Mouse (Mus musculus): ENCODE data around the gene Sdk2. TPM values are rescaled to one million over a fixed set of nuclear protein-coding genes. Genes with fewer than 3 reads are reported as not detected.

Gene Sdk2
- polyA plus RNA-seq, 1 experiment from 2014 or later, result 1.1 TPM

GRCm38 (mm10) chr11:113799041-113799447 lies 267.8 kb downstream of the Sdk2 start:
- H3K4me1 ChIP-seq, result peaks cover 70% of the 10 kb centered on the region
- no peaks in the 10 kb centered on the region for H3K9me3 ChIP-seq (replicated peaks)
- H3K4me2 ChIP-seq, result peak overlapping the region; percentile 59
- H3K4me3 ChIP-seq, result peak overlapping the region; percentile 5; the same call in 1 of the 2 replicates
- 0 out of 2 replicates have a peak, but pooled peaks cover 4% of the 10 kb centered on the region for H3K36me3 ChIP-seq
- peak overlapping the region; percentile 65 for H3K27ac ChIP-seq
- peak; percentile 86 for ATAC-seq
- WGBS (ENCODE audit: insufficient replicate concordance), result 17% methylated on average over 14 of the region's 14 CpGs
- 0 out of 2 replicates have a peak overlapping the region, but pooled peaks have one; percentile 23 for H3K9ac ChIP-seq
- peaks cover 32% of the 10 kb centered on the region for H3K27me3 ChIP-seq (replicated peaks)

GRCm38 (mm10) chr11:113798011-113798410 lies 268.8 kb downstream of the Sdk2 start:
- Histone ChIP-seq H3K4me3 (no peak overlapping the region), H3K4me1 (peaks cover 63% of the 10 kb centered on the region), H3K36me3 (0 out of 2 replicates have a peak, but pooled peaks cover 7% of the 10 kb centered on the region), H3K9me3 (replicated peaks) (no peaks in the 10 kb centered on the region), H3K9ac (no peak overlapping the region), H3K27me3 (replicated peaks) (peaks cover 29% of the 10 kb centered on the region), H3K27ac (peak overlapping the region; percentile 45), H3K4me2 (no peak overlapping the region)
- ATAC-seq, result peak; percentile 31; the same call in 1 of the 2 replicates
- WGBS (ENCODE audit: insufficient replicate concordance), result 67% methylated on average over 6 of the region's 6 CpGs

- Histone ChIP-seq H3K9me3 (replicated peaks) (no peaks in the 10 kb centered on the region), H3K4me1 (peaks cover 57% of the 10 kb centered on the region), H3K9ac (no peak overlapping the region), H3K4me3 (no peak overlapping the region), H3K27me3 (replicated peaks) (peaks cover 29% of the 10 kb centered on the region), H3K4me2 (no peak overlapping the region), H3K27ac (peak overlapping the region; percentile 45; the same call in 1 of the 2 replicates), H3K36me3 (0 out of 2 replicates have a peak, but pooled peaks cover 9% of the 10 kb centered on the region)
- 52% methylated on average over 19 of the region's 19 CpGs for WGBS (ENCODE audit: insufficient replicate concordance)
- ATAC-seq, result no peak
Measured at GRCm38 (mm10) chr11:113797014-113797983, 269.5 kb downstream of the Sdk2 start.

GRCm38 (mm10) chr11:113795846-113796245 lies 271.0 kb downstream of the Sdk2 start:
- 0 out of 2 replicates have a peak, but pooled peaks cover 9% of the 10 kb centered on the region for H3K36me3 ChIP-seq
- ATAC-seq, result no peak

GRCm38 (mm10) chr11:113791357-113792215 lies 275.3 kb downstream of the Sdk2 start:
- no peak overlapping the region for H3K4me2 ChIP-seq
- H3K9me3 ChIP-seq (replicated peaks), result no peaks in the 10 kb centered on the region
- H3K27ac ChIP-seq, result no peak overlapping the region
- H3K27me3 ChIP-seq (replicated peaks), result peaks cover 24% of the 10 kb centered on the region
- H3K36me3 ChIP-seq, result 0 out of 2 replicates have a peak, but pooled peaks cover 9% of the 10 kb centered on the region
- ATAC-seq, result no peak
- no peak overlapping the region for H3K4me3 ChIP-seq
- WGBS (ENCODE audit: insufficient replicate concordance), result 56% methylated on average over 16 of the region's 16 CpGs
- peaks cover 32% of the 10 kb centered on the region for H3K4me1 ChIP-seq
- H3K9ac ChIP-seq, result no peak overlapping the region

More at GRCm38 (mm10) chr11:113795846-113796245, 271.0 kb downstream of the Sdk2 start:
- Histone ChIP-seq H3K9ac (no peak overlapping the region), H3K9me3 (replicated peaks) (no peaks in the 10 kb centered on the region), H3K27ac (no peak overlapping the region), H3K4me1 (peaks cover 47% of the 10 kb centered on the region), H3K27me3 (replicated peaks) (peaks cover 28% of the 10 kb centered on the region), H3K4me3 (no peak overlapping the region), H3K4me2 (no peak overlapping the region)
- 83% methylated on average over 12 of the region's 12 CpGs for WGBS (ENCODE audit: insufficient replicate concordance)

- 24% methylated on average over 1 of the region's 1 CpGs for WGBS (ENCODE audit: insufficient replicate concordance)
- H3K27me3 ChIP-seq (replicated peaks), result peaks cover 24% of the 10 kb centered on the region
- H3K4me1 ChIP-seq, result peaks cover 54% of the 10 kb centered on the region
- peak overlapping the region; percentile 45 for H3K27ac ChIP-seq
- no peak overlapping the region for H3K4me3 ChIP-seq
- H3K4me2 ChIP-seq, result no peak overlapping the region
- H3K9me3 ChIP-seq (replicated peaks), result no peaks in the 10 kb centered on the region
- H3K9ac ChIP-seq, result no peak overlapping the region
- ATAC-seq, result no peak
- 0 out of 2 replicates have a peak, but pooled peaks cover 5% of the 10 kb centered on the region for H3K36me3 ChIP-seq
Measured at GRCm38 (mm10) chr11:113789101-113789500, 277.7 kb downstream of the Sdk2 start.

- no peaks in the 10 kb centered on the region for H3K9me3 ChIP-seq (replicated peaks)
- ATAC-seq, result peak; percentile 76
- H3K9ac ChIP-seq, result no peak overlapping the region
- 45% methylated on average over 2 of the region's 2 CpGs for WGBS (ENCODE audit: insufficient replicate concordance)
- H3K27ac ChIP-seq, result peak overlapping the region; percentile 20
- H3K4me2 ChIP-seq, result no peak overlapping the region
- H3K4me3 ChIP-seq, result no peak overlapping the region
- H3K27me3 ChIP-seq (replicated peaks), result peaks cover 22% of the 10 kb centered on the region
- peaks cover 54% of the 10 kb centered on the region for H3K4me1 ChIP-seq
- H3K36me3 ChIP-seq, result 0 out of 2 replicates have a peak, but pooled peaks cover 5% of the 10 kb centered on the region
Measured at GRCm38 (mm10) chr11:113788183-113788789, 278.6 kb downstream of the Sdk2 start.

- H3K27ac ChIP-seq, result 0 out of 2 replicates have a peak overlapping the region, but pooled peaks have one; percentile 20
- ATAC-seq, result no peak
- H3K4me3 ChIP-seq, result no peak overlapping the region
- WGBS (ENCODE audit: insufficient replicate concordance), result 45% methylated on average over 13 of the region's 13 CpGs
- peaks cover 15% of the 10 kb centered on the region for H3K27me3 ChIP-seq (replicated peaks)
- H3K9me3 ChIP-seq (replicated peaks), result no peaks in the 10 kb centered on the region
- H3K4me2 ChIP-seq, result peak overlapping the region; percentile 37
- H3K9ac ChIP-seq, result no peak overlapping the region
- H3K4me1 ChIP-seq, result peaks cover 54% of the 10 kb centered on the region
- no peaks in the 10 kb centered on the region for H3K36me3 ChIP-seq
Measured at GRCm38 (mm10) chr11:113787432-113788182, 279.2 kb downstream of the Sdk2 start.

GRCm38 (mm10) chr11:113787009-113787408 lies 279.8 kb downstream of the Sdk2 start:
- ATAC-seq, result no peak
- Histone ChIP-seq H3K36me3 (no peaks in the 10 kb centered on the region), H3K27ac (no peak overlapping the region), H3K27me3 (replicated peaks) (peaks cover 13% of the 10 kb centered on the region), H3K4me3 (no peak overlapping the region), H3K9ac (no peak overlapping the region), H3K9me3 (replicated peaks) (no peaks in the 10 kb centered on the region), H3K4me2 (peak overlapping the region; percentile 37), H3K4me1 (peaks cover 54% of the 10 kb centered on the region)
- WGBS (ENCODE audit: insufficient replicate concordance), result 34% methylated on average over 11 of the region's 11 CpGs

- peaks cover 51% of the 10 kb centered on the region for H3K4me1 ChIP-seq
- peak overlapping the region; percentile 42; the same call in 1 of the 2 replicates for H3K9ac ChIP-seq
- WGBS (ENCODE audit: insufficient replicate concordance), result 54% methylated on average over 4 of the region's 4 CpGs
- no peaks in the 10 kb centered on the region for H3K36me3 ChIP-seq
- H3K9me3 ChIP-seq (replicated peaks), result no peaks in the 10 kb centered on the region
- H3K27ac ChIP-seq, result peak overlapping the region; percentile 59
- ATAC-seq, result no peak
- H3K4me3 ChIP-seq, result peak overlapping the region; percentile 30; the same call in 1 of the 2 replicates
- peak overlapping the region; percentile 68; the same call in 1 of the 2 replicates for H3K4me2 ChIP-seq
- H3K27me3 ChIP-seq (replicated peaks), result peaks cover 7% of the 10 kb centered on the region
Measured at GRCm38 (mm10) chr11:113786395-113786794, 280.5 kb downstream of the Sdk2 start.

Measured in liver, embryonic 12.5 days (tissue).